Mouse (Mus musculus) adrenal gland, postnatal 14 days (tissue): ENCODE data around the gene Olfr285. TPM values are rescaled to one million over a fixed set of nuclear protein-coding genes. Genes with fewer than 3 reads are reported as not detected.

Source experiments
- DNase-seq: peaks from one replicate; pipeline ENCODE4 v3.0.0; 2021; ENCODE audit warnings: mixed read lengths
- long read RNA-seq, 2 experiments: library from polyadenylated mRNA; stranded (forward); transcript quantifications; one replicate each; pipeline ENCODE4 v2.0.0; 2021
- total RNA-seq: library from RNA; stranded (reverse); gene quantifications from 2 replicates; pipeline ENCODE4 v1.2.3, GENCODE M21; 2021

Olfr285 gene
- total RNA-seq: not detected in 2 replicates
- long read RNA-seq, experiment 1: 0 reads
- long read RNA-seq, experiment 2: 0 reads

- no peak for DNase-seq
These were observed at the start of gene Olfr285 for GRCm38 (mm10) chr15:98317177-98317724. TSS of gene Olfr285 (minus strand) at chr15:98317353.

- no peak for DNase-seq
These were observed 23.7 kb upstream of the Olfr285 start, which contains the start of gene Olfr284 for GRCm38 (mm10) chr15:98340887-98341286. TSS of gene Olfr284 (minus strand) at chr15:98340987.

- DNase-seq: no peak
These were observed 1.4 kb downstream of the Olfr285 start for GRCm38 (mm10) chr15:98315703-98316102.

GRCm38 (mm10) chr15:98295628-98296551, 21.3 kb downstream of the Olfr285 start, which contains the start of gene Zfp641:
TSS of gene Zfp641 (minus strand) at chr15:98296161.
- DNase-seq: peak; percentile 79

DNA sequence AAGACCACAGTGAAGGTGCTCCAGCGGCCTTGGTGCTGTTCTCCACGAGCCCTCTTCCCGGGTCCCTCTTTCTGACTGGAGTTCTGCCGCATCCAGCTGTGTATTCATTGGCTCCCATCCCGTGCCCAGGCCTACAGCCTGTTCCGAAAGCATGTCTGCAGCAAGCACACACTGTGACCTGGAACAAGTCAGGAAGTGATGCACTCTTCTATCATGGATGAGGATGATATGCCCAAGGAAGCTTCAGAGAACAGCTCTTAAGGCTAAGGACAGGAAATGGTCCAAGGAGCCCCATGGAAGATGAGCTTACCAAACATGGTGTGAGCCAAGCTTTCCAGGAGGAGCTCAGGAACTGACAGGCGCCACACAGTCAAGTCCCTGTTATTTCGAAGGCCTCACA, 23.5 kb downstream of the Olfr285 start:
- no peak for DNase-seq

DNA sequence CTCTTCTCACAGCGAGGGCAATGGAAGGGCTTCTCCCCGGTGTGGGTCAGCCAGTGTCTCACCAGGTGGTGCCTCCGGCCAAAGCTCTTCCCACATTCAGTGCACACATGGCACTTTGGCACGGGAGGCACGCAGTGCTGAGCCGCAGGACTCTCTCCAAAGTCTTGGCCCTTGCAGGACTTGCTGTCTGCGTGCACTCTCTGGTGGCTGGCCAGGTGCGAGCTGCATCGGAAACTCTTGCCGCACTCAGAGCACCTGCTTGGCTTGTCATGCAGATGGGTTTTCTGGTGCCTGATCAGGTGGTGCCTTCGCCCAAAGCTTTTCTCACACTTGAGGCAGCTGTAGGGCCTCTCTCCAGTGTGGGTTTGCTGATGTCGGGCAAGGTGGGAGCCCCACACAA, 28.6 kb downstream of the Olfr285 start:
- DNase-seq: no peak

GRCm38 (mm10) chr15:98286418-98286817, 30.7 kb downstream of the Olfr285 start:
- DNase-seq: no peak

Other genes with a start within 250 kb of the Olfr285 start
- 66.1 and 72.0 TPM in 2 replicates for gene Pfkm, start 224.8 kb downstream of the Olfr285 start, total RNA-seq
- 17.6 and 21.1 TPM in 2 replicates for gene Senp1, start 223.6 kb downstream of the Olfr285 start, total RNA-seq
- 40.1 and 45.2 TPM in 2 replicates for gene Asb8, start 151.7 kb downstream of the Olfr285 start, total RNA-seq
- gene Ccdc184, start 150.2 kb downstream of the Olfr285 start, total RNA-seq: 0.70 and 0.94 TPM in 2 replicates
- gene Olfr288, start 121.8 kb downstream of the Olfr285 start, total RNA-seq: not detected in 2 replicates
- gene Gm44579, start 96.4 kb downstream of the Olfr285 start, total RNA-seq: not detected in 2 replicates
- gene Olfr287, start 96.3 kb downstream of the Olfr285 start, total RNA-seq: not detected in 2 replicates
- gene Olfr286, start 82.9 kb downstream of the Olfr285 start, total RNA-seq: not detected in 2 replicates
- not detected in 2 replicates for gene H1fnt, start 60.1 kb downstream of the Olfr285 start, total RNA-seq
- gene Zfp641, start 21.2 kb downstream of the Olfr285 start, total RNA-seq: 4.6 and 5.8 TPM in 2 replicates
- not detected in 2 replicates for gene Olfr284, start 23.6 kb upstream of the Olfr285 start, total RNA-seq
- not detected in 2 replicates for gene Olfr283, start 63.6 kb upstream of the Olfr285 start, total RNA-seq
- not detected in 2 replicates for gene Olfr282, start 113.9 kb upstream of the Olfr285 start, total RNA-seq
- gene Olfr281, start 135.2 kb upstream of the Olfr285 start, total RNA-seq: not detected in 2 replicates
- gene OR5BS1P, start 152.5 kb upstream of the Olfr285 start, total RNA-seq: not detected in 2 replicates
- gene Lalba, start 165.4 kb upstream of the Olfr285 start, total RNA-seq: not detected in 2 replicates
- gene Olfr279, start 175.0 kb upstream of the Olfr285 start, total RNA-seq: not detected in 2 replicates
- gene Kansl2, start 216.9 kb upstream of the Olfr285 start, total RNA-seq: 72.5 and 85.8 TPM in 2 replicates